Mouse (Mus musculus): ENCODE data around the gene Gnai2. TPM values are rescaled to one million over a fixed set of nuclear protein-coding genes. Genes with fewer than 3 reads are reported as not detected.

Gnai2 gene
- total and polyA plus RNA-seq, 2 experiments from 2014 or later = 223 to 287 TPM

GRCm38 (mm10) chr9:107606591-107606990 is 28.6 kb downstream of the Gnai2 start:
- no peaks in the 10 kb centered on the region for H3K27me3 ChIP-seq (ENCODE audit: insufficient read depth, low read length)
- no peak overlapping the region for H3K4me3 ChIP-seq (ENCODE audit: low read depth, low read length)
- H3K4me1 ChIP-seq (ENCODE audit: insufficient read depth) = 0 out of 2 replicates have a peak, but pooled peaks cover 4% of the 10 kb centered on the region
- DNase-seq = no peak
- no peaks in the 10 kb centered on the region for H3K36me3 ChIP-seq (ENCODE audit: insufficient read depth)
- 34% methylated on average over 9 of the region's 9 CpGs for WGBS
- no peaks in the 10 kb centered on the region for H3K9me3 ChIP-seq (ENCODE audit: low read length)
- H3K27ac ChIP-seq (ENCODE audit: low read depth, low read length) = no peak overlapping the region
- ATAC-seq = no peak
- H3K4me2 ChIP-seq (ENCODE audit: low read depth) = no peak overlapping the region
- TF ChIP-seq CTCF (IDR thresholded peaks at IDR 0.05; ENCODE audit: low read depth) = no peak
- H3K9ac ChIP-seq = no peak overlapping the region

GRCm38 (mm10) chr9:107605041-107605661 is 30.0 kb downstream of the Gnai2 start:
- Histone ChIP-seq H3K9me3 (ENCODE audit: low read length) (no peaks in the 10 kb centered on the region), H3K4me3 (ENCODE audit: low read depth, low read length) (no peak overlapping the region), H3K9ac (no peak overlapping the region), H3K27me3 (ENCODE audit: insufficient read depth, low read length) (no peaks in the 10 kb centered on the region), H3K27ac (ENCODE audit: low read depth, low read length) (no peak overlapping the region), H3K4me2 (ENCODE audit: low read depth) (no peak overlapping the region), H3K4me1 (ENCODE audit: insufficient read depth) (no peaks in the 10 kb centered on the region), H3K36me3 (ENCODE audit: insufficient read depth) (no peaks in the 10 kb centered on the region)
- 50% methylated on average over 23 of the region's 23 CpGs for WGBS
- TF ChIP-seq CTCF (IDR thresholded peaks at IDR 0.05; ENCODE audit: low read depth) = no peak
- no peak for DNase-seq
- ATAC-seq = no peak

GRCm38 (mm10) chr9:107603251-107603650 is 31.9 kb downstream of the Gnai2 start:
- no peaks in the 10 kb centered on the region for H3K27me3 ChIP-seq (ENCODE audit: insufficient read depth, low read length)
- ATAC-seq (no peak), DNase-seq (no peak)
- no peak overlapping the region for H3K9ac ChIP-seq
- no peak overlapping the region for H3K27ac ChIP-seq (ENCODE audit: low read depth, low read length)
- H3K4me3 ChIP-seq (ENCODE audit: low read depth, low read length) = no peak overlapping the region
- no peaks in the 10 kb centered on the region for H3K36me3 ChIP-seq (ENCODE audit: insufficient read depth)
- no peak overlapping the region for H3K4me2 ChIP-seq (ENCODE audit: low read depth)
- no peaks in the 10 kb centered on the region for H3K4me1 ChIP-seq (ENCODE audit: insufficient read depth)
- WGBS = 85% methylated on average over 6 of the region's 6 CpGs
- no peaks in the 10 kb centered on the region for H3K9me3 ChIP-seq (ENCODE audit: low read length)
- no peak for TF ChIP-seq CTCF (IDR thresholded peaks at IDR 0.05; ENCODE audit: low read depth)

- WGBS = 12% methylated on average over 10 of the region's 10 CpGs
- Histone ChIP-seq H3K36me3 (ENCODE audit: insufficient read depth) (no peaks in the 10 kb centered on the region), H3K4me1 (ENCODE audit: insufficient read depth) (no peaks in the 10 kb centered on the region), H3K4me2 (ENCODE audit: low read depth) (no peak overlapping the region), H3K4me3 (ENCODE audit: low read depth, low read length) (no peak overlapping the region), H3K9ac (no peak overlapping the region), H3K27ac (ENCODE audit: low read depth, low read length) (peak overlapping the region; percentile 6; the same call in 1 of the 2 replicates), H3K27me3 (ENCODE audit: insufficient read depth, low read length) (no peaks in the 10 kb centered on the region), H3K9me3 (ENCODE audit: low read length) (no peaks in the 10 kb centered on the region)
- DNase-seq (peak; percentile 95), ATAC-seq (peak; percentile 91)
- peak; percentile 99 for TF ChIP-seq CTCF (IDR thresholded peaks at IDR 0.05; ENCODE audit: low read depth)
Measured at GRCm38 (mm10) chr9:107602068-107602648, 33.0 kb downstream of the Gnai2 start.

- H3K27ac ChIP-seq (ENCODE audit: low read depth, low read length) = no peak overlapping the region
Measured at GRCm38 (mm10) chr9:107601275-107601674, 33.9 kb downstream of the Gnai2 start.

GRCm38 (mm10) chr9:107600745-107601144 is 34.4 kb downstream of the Gnai2 start:
- H3K4me1 ChIP-seq (ENCODE audit: insufficient read depth) = no peaks in the 10 kb centered on the region
- no peak for TF ChIP-seq CTCF (IDR thresholded peaks at IDR 0.05; ENCODE audit: low read depth)
- H3K9me3 ChIP-seq (ENCODE audit: low read length) = no peaks in the 10 kb centered on the region
- H3K27me3 ChIP-seq (ENCODE audit: insufficient read depth, low read length) = no peaks in the 10 kb centered on the region
- WGBS = 77% methylated on average over 12 of the region's 12 CpGs
- H3K4me2 ChIP-seq (ENCODE audit: low read depth) = no peak overlapping the region
- H3K4me3 ChIP-seq (ENCODE audit: low read depth, low read length) = no peak overlapping the region
- H3K27ac ChIP-seq (ENCODE audit: low read depth, low read length) = no peak overlapping the region
- no peak for DNase-seq
- ATAC-seq = no peak
- H3K9ac ChIP-seq = no peak overlapping the region
- no peaks in the 10 kb centered on the region for H3K36me3 ChIP-seq (ENCODE audit: insufficient read depth)

More at GRCm38 (mm10) chr9:107601275-107601674, 33.9 kb downstream of the Gnai2 start:
- no peak overlapping the region for H3K9ac ChIP-seq
- DNase-seq (no peak), ATAC-seq (no peak)
- no peak for TF ChIP-seq CTCF (IDR thresholded peaks at IDR 0.05; ENCODE audit: low read depth)
- no peak overlapping the region for H3K4me2 ChIP-seq (ENCODE audit: low read depth)
- H3K27me3 ChIP-seq (ENCODE audit: insufficient read depth, low read length) = no peaks in the 10 kb centered on the region
- H3K9me3 ChIP-seq (ENCODE audit: low read length) = no peaks in the 10 kb centered on the region
- no peak overlapping the region for H3K4me3 ChIP-seq (ENCODE audit: low read depth, low read length)
- H3K4me1 ChIP-seq (ENCODE audit: insufficient read depth) = no peaks in the 10 kb centered on the region
- H3K36me3 ChIP-seq (ENCODE audit: insufficient read depth) = no peaks in the 10 kb centered on the region
- WGBS = 86% methylated on average over 11 of the region's 11 CpGs

GRCm38 (mm10) chr9:107599842-107600241 is 35.3 kb downstream of the Gnai2 start:
- no peaks in the 10 kb centered on the region for H3K9me3 ChIP-seq (ENCODE audit: low read length)
- H3K4me1 ChIP-seq (ENCODE audit: insufficient read depth) = no peaks in the 10 kb centered on the region
- no peak overlapping the region for H3K4me3 ChIP-seq (ENCODE audit: low read depth, low read length)
- H3K4me2 ChIP-seq (ENCODE audit: low read depth) = no peak overlapping the region
- ATAC-seq (no peak), DNase-seq (peak; percentile 25)
- H3K36me3 ChIP-seq (ENCODE audit: insufficient read depth) = no peaks in the 10 kb centered on the region
- 82% methylated on average over 14 of the region's 14 CpGs for WGBS
- H3K27ac ChIP-seq (ENCODE audit: low read depth, low read length) = no peak overlapping the region
- no peaks in the 10 kb centered on the region for H3K27me3 ChIP-seq (ENCODE audit: insufficient read depth, low read length)
- H3K9ac ChIP-seq = no peak overlapping the region
- TF ChIP-seq CTCF (IDR thresholded peaks at IDR 0.05; ENCODE audit: low read depth) = no peak

All from forebrain, postnatal 0 days (tissue).